Mouse (Mus musculus): ENCODE data around the gene Thegl.
"Not testable (repeated sequence)": the region's sequence is repeated elsewhere in the genome, so short reads cannot be mapped to it uniquely, and the experiment has no call there.

Gene Thegl

GRCm38 (mm10) chr5:77015544-77016482 is at the start of gene Thegl:
Gene Thegl, plus strand, starts transcription at chr5:77016023.
- DNase-seq (ENCODE audit: extremely low read depth, low read depth) = no peak

DNA sequence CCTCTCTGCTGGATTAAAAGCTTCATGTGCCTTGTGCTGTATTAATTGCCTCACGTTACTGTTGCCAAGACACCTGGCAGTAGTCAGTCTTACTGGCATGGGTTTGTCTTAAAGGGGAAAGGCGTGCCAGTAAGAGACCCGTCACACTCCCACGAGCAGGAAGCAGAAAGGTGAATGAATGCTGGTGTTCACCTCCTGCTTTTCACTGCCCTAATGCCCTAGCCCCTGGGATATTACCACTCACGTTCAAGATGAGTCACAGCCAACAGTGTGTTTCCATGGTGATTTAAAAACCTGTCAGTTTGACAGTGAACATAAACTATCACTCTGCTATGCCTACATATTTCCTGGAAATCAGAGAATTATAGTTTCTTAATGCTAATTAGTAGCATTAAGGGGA is 46.6 kb upstream of the Thegl start:
- no peak for DNase-seq (ENCODE audit: extremely low read depth, low read depth)

DNA sequence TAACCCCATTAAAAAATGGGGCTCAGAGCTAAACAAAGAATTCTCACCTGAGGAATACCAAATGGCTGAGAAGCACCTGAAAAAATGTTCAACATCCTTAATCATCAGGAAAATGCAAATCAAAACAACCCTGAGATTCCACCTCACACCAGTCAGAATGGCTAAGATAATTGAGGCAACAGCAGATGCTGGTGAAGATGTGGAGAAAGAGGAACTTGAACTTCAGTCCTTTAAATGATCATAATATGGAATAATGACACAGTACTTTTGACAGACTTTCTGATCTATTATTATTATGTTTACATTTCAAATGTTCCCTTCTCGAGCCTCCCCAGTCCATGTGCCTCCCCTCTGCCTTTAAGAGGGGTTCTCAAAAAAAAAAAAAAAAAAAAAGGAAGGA is 44.7 kb upstream of the Thegl start:
- not testable (repeated sequence) for DNase-seq (ENCODE audit: extremely low read depth, low read depth)

GRCm38 (mm10) chr5:76973488-76973887 is 42.3 kb upstream of the Thegl start:
- DNase-seq (ENCODE audit: extremely low read depth, low read depth) = no peak

DNA sequence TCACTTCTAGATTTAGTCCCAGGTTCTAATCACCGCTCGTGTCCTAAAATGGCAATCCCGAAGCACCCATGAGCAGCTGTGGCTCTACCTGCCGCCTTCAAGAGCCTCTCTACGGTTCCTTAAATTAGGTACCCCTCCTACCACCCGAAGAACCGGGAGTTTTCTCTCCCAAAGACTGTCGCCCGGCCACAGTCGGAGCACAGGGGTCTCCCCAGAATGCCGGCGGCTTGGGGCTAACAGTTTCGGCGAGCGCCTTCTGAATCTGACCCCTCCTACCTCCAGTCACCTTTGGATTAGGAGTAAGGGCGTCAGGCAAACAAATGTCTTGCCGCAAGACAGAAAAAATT is 41.6 kb upstream of the Thegl start:
- no peak for DNase-seq (ENCODE audit: extremely low read depth, low read depth)

- no peak for DNase-seq (ENCODE audit: extremely low read depth, low read depth)
Measured at GRCm38 (mm10) chr5:76974554-76975285, 41.1 kb upstream of the Thegl start, which contains the start of gene Srp72. Gene Srp72, plus strand, starts transcription at chr5:76974683.

DNA sequence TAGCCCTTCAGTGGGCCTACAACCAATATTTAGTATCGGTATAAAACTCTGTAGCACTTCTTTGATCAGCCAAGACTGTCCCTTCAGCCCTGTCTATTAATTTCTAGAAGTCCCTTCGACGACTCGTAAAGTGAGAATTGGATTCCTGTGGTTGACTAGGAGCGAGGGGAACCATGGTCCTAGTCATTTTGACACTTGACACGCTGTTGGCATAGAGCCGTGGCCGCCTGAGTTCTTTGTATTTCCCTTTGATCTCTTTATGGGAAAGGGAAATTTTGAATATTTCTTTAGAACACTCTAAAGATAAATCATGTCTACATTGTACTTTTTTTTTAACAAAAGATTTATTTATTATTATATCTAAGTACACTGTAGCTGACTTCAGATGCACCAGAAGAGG is 40.1 kb upstream of the Thegl start:
- DNase-seq (ENCODE audit: extremely low read depth, low read depth) = no peak

- DNase-seq (ENCODE audit: extremely low read depth, low read depth) = no peak
Measured at GRCm38 (mm10) chr5:76984015-76984414, 31.8 kb upstream of the Thegl start.

- no peak for DNase-seq (ENCODE audit: extremely low read depth, low read depth)
Measured at GRCm38 (mm10) chr5:76990789-76991188, 25.0 kb upstream of the Thegl start.

- DNase-seq (ENCODE audit: extremely low read depth, low read depth) = peak; percentile 68
Measured at GRCm38 (mm10) chr5:76993174-76993814, 22.5 kb upstream of the Thegl start.

GRCm38 (mm10) chr5:76998416-76998815 is 17.4 kb upstream of the Thegl start:
- DNase-seq (ENCODE audit: extremely low read depth, low read depth) = peak; percentile 14

DNA sequence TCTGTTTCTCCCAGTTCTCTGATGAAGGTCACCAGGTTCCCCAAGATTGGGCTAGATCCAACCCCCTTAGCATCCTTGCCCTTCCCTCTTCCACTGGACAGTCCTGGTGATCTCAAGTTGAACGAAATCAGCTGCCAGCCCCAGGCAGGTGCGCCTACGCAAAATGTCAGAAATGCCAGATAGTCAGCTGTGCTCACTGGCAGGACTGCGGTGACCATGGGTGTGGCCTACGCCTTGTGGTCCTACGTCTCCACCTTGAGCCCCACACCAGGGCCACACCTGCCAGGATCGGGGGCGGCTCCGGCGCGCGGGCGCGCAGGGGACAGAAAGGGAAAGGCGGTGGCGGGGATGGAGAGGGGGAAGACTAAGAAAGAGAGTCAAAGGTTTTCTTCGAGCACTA is 14.6 kb upstream of the Thegl start:
- DNase-seq (ENCODE audit: extremely low read depth, low read depth) = no peak

GRCm38 (mm10) chr5:77004051-77004821 is 11.6 kb upstream of the Thegl start, which contains the start of gene Arl9:
Gene Arl9, plus strand, starts transcription at chr5:77004055.
- no peak for DNase-seq (ENCODE audit: extremely low read depth, low read depth)

- no peak for DNase-seq (ENCODE audit: extremely low read depth, low read depth)
Measured at GRCm38 (mm10) chr5:77010352-77010751, 5.5 kb upstream of the Thegl start.

DNA sequence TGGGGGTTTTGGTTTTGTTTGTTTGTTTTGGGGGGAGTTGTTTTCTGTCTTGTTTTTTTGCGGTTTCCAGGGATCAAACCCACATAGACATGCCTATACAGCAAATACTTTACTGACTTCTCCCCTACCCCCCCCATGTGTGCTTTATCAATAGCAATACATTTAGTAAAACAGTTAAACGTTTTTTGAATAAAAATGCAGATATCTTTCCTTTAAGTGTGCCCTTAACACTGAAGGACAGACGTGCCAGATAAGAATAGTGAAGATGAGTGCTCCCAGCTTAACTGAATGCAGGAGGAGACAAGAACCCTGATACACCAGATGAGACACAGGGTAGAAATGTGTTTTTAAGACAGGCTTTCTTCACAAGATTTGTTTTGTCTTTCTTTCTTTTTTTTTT is 4.7 kb upstream of the Thegl start:
- DNase-seq (ENCODE audit: extremely low read depth, low read depth) = no peak

DNA sequence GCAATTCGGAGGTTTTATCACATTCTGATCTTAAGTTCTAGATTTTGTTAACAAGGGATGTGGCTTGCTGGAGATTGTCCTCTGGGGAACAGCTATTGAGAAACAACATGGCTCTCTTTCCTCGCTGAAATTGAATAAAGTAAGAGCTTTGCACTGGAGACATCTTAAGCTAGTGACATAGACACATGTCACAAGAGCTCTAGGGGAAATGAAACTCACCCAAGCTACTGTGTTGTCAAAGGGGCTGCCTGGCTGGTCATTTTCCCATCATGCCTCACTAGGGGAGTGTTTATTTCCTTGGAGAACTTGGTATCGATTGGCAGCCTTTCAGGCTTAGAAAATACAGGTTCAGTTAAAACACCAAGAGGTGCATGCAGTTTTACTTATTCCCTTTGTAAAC is 2.7 kb upstream of the Thegl start:
- no peak for DNase-seq (ENCODE audit: extremely low read depth, low read depth)

DNA sequence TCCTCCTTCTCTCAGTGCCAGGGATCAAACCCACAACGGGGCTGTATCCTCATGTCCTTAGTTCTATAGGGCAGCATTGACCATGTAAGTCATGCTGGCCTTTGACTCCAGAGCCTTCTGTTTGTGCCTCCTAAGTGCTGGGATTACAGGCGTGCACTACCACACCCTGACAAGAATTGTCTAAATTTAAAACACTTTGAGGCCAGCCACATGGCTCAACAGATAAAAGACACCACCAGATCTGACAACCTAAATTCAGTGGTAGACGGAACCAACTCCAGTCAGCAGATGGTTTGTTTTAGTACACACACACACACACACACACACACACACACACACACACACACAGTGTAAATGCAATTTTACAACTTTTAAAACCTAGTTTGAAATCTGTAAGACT is 12.2 kb downstream of the Thegl start:
- no peak for DNase-seq (ENCODE audit: extremely low read depth, low read depth)

DNA sequence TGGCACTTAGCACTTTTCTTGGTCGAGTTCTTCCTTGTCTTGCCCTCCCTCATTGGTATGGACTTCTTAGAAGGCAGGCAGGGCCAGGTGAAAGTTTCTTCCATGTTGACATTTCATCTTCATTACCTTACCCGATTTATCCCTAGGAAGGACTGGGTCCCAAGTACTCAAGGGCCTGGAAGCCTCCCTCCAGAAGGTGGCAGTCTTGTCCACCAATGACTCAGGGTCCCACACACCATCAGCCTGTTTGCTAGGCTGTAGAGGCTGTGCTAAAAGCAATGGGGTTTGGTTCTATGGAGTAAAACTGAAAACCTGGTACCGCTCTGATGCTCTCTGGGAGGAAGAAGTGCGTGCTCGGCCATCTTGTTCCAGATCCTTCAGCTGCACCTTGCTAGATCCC is 13.9 kb downstream of the Thegl start:
- peak; percentile 25 for DNase-seq (ENCODE audit: extremely low read depth, low read depth)

- DNase-seq (ENCODE audit: extremely low read depth, low read depth) = not testable (repeated sequence)
Measured at GRCm38 (mm10) chr5:77035101-77035500, 19.3 kb downstream of the Thegl start.

- DNase-seq (ENCODE audit: extremely low read depth, low read depth) = no peak
Measured at GRCm38 (mm10) chr5:77038451-77038850, 22.6 kb downstream of the Thegl start.

- peak; percentile 19 for DNase-seq (ENCODE audit: extremely low read depth, low read depth)
Measured at GRCm38 (mm10) chr5:77039391-77039790, 23.6 kb downstream of the Thegl start.

Measured in MEL-GATA-1-ER (cell line).